Mouse (Mus musculus): ENCODE results near the gene Cops8. TPM values are rescaled to one million over a fixed set of nuclear protein-coding genes. Genes with fewer than 3 reads are reported as not detected.

Gene Cops8
- total and polyA plus RNA-seq, 2 experiments from 2014 or later: 99.8 to 140 TPM

DNA sequence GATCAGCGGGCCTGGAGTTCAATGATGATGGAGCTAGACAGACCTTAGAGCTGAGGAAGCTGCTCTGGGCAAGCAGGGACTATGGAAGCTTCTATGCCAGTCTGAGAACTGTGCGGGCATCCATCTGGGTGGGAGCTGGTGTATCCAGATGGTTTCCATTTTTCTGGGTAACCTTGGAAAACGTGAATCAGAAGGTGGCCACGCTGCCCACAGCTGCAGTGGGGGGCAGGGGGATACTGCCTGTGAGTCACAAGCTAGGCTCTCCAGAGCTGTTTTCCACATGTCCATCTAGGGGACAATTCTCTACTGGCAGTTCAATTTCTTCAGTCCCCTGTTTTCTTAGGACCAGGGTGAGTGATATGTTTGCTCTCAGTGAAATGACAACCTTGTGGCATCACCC is 49.8 kb downstream of the Cops8 start:
- TF ChIP-seq EP300 (IDR thresholded peaks at IDR 0.05; ENCODE audit: low read depth) (no peak), CTCF (IDR thresholded peaks at IDR 0.05; ENCODE audit: low read depth) (no peak)
- DNase-seq (ENCODE audit: low spot score) (no peak), ATAC-seq (ENCODE audit: insufficient read depth, low read depth) (no peak)
- Histone ChIP-seq H3K36me3 (replicated peaks; ENCODE audit: control insufficient read depth, insufficient read depth, low read length) (no peaks in the 10 kb centered on the region), H3K4me3 (ENCODE audit: low read depth, low read length) (no peak overlapping the region), H3K4me2 (ENCODE audit: low read depth, low read length) (no peak overlapping the region), H3K27me3 (ENCODE audit: control insufficient read depth, insufficient read depth, low read length) (no peaks in the 10 kb centered on the region), H3K4me1 (ENCODE audit: control insufficient read depth, insufficient read depth) (peaks cover 8% of the 10 kb centered on the region; the same call in 1 of the 2 replicates), H3K9me3 (replicated peaks; ENCODE audit: control insufficient read depth, low read length) (no peaks in the 10 kb centered on the region), H3K9ac (replicated peaks; ENCODE audit: low read depth, low read length) (no peak overlapping the region), H3K27ac (ENCODE audit: low read depth) (no peak overlapping the region)
- 80% methylated on average over 4 of the region's 4 CpGs for WGBS

DNA sequence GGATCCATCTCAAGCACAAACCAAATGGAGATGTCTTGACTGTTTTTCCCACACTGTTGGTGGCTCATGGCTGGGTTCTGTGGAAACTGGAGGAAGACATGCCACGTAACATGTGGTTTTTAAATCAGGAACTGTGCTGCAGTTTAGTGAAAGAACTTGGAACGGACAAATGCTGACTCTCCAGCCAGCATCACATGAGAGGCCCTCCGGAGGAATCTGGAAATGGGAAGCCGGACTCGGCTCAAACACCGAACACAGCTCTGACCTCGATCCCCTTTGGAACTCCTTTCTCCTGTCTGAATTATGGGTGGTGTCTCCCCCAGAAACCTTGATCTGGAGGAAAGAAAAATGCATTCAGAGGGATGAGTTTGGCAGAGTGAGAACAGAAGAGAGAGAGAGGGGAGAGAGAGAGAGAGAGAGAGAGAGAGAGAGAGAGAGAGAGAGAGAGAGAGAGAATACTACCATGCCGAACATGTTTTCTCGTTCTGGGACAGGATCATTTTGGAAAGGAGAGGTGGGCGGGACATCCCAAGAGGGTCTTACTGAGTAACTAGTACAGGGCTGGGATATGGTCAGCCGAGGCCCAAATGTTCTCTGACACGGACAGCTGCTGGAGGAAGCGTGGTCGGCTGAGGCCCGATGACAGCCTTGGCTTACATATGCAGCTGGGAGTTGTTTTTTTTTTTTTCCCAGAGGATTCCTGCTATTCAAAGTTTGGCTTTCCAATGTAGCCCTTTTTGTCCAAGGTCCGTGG is 53.9 kb downstream of the Cops8 start:
- no peak overlapping the region for H3K9ac ChIP-seq (replicated peaks; ENCODE audit: low read depth, low read length)
- ATAC-seq (ENCODE audit: insufficient read depth, low read depth) (peak; percentile 54), DNase-seq (ENCODE audit: low spot score) (peak; percentile 36)
- no peaks in the 10 kb centered on the region for H3K27me3 ChIP-seq (ENCODE audit: control insufficient read depth, insufficient read depth, low read length)
- no peaks in the 10 kb centered on the region for H3K36me3 ChIP-seq (replicated peaks; ENCODE audit: control insufficient read depth, insufficient read depth, low read length)
- H3K4me2 ChIP-seq (ENCODE audit: low read depth, low read length): no peak overlapping the region
- no peak overlapping the region for H3K4me3 ChIP-seq (ENCODE audit: low read depth, low read length)
- TF ChIP-seq CTCF (IDR thresholded peaks at IDR 0.05; ENCODE audit: low read depth) (no peak), EP300 (IDR thresholded peaks at IDR 0.05; ENCODE audit: low read depth) (no peak)
- H3K27ac ChIP-seq (ENCODE audit: low read depth): peak overlapping the region; percentile 38
- no peaks in the 10 kb centered on the region for H3K9me3 ChIP-seq (replicated peaks; ENCODE audit: control insufficient read depth, low read length)
- H3K4me1 ChIP-seq (ENCODE audit: control insufficient read depth, insufficient read depth): no peaks in the 10 kb centered on the region
- 70% methylated on average over 16 of the region's 16 CpGs for WGBS

DNA sequence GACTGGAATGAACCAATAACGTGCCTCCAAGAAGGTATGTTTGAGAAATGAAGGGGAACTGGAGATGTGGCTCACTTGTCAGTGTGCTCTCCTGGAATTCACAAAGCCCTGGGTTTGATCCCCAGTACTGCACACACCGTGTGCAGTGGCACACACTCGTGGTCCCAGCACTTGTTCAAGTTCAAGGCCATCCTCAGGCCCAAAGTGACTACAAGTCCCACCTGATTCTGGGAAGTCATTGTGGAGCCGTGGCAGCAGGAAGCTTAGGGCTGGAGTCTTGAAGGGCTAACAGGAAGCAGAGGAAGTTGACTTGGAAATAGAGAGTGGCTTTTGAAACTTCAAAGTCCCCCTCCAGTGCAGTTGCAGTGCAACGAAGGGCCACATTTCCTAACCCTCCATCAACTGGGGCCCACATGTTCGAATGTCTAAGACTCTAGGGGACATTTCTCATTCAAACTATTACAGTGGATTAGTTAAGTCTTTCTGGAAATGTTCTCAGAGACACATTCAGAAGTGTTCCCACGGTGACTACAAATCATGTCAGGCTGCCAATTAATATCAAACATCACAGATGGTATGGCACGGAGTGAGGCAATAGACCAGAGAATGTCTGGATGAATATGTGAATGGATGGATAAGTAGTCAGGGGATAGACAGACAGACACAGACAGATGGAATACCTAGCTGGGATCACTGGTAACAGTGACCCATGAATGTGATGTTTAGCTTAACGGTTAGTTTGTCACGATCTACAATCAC is 54.7 kb downstream of the Cops8 start:
- DNase-seq (ENCODE audit: low spot score) (no peak), ATAC-seq (ENCODE audit: insufficient read depth, low read depth) (no peak)
- no peaks in the 10 kb centered on the region for H3K9me3 ChIP-seq (replicated peaks; ENCODE audit: control insufficient read depth, low read length)
- no peak for TF ChIP-seq CTCF (IDR thresholded peaks at IDR 0.05; ENCODE audit: low read depth)
- TF ChIP-seq EP300 (IDR thresholded peaks at IDR 0.05; ENCODE audit: low read depth): no peak
- no peak overlapping the region for H3K9ac ChIP-seq (replicated peaks; ENCODE audit: low read depth, low read length)
- no peaks in the 10 kb centered on the region for H3K4me1 ChIP-seq (ENCODE audit: control insufficient read depth, insufficient read depth)
- H3K27me3 ChIP-seq (ENCODE audit: control insufficient read depth, insufficient read depth, low read length): no peaks in the 10 kb centered on the region
- no peaks in the 10 kb centered on the region for H3K36me3 ChIP-seq (replicated peaks; ENCODE audit: control insufficient read depth, insufficient read depth, low read length)
- 69% methylated on average over 10 of the region's 10 CpGs for WGBS
- H3K27ac ChIP-seq (ENCODE audit: low read depth): peak overlapping the region; percentile 55
- no peak overlapping the region for H3K4me3 ChIP-seq (ENCODE audit: low read depth, low read length)
- no peak overlapping the region for H3K4me2 ChIP-seq (ENCODE audit: low read depth, low read length)

DNA sequence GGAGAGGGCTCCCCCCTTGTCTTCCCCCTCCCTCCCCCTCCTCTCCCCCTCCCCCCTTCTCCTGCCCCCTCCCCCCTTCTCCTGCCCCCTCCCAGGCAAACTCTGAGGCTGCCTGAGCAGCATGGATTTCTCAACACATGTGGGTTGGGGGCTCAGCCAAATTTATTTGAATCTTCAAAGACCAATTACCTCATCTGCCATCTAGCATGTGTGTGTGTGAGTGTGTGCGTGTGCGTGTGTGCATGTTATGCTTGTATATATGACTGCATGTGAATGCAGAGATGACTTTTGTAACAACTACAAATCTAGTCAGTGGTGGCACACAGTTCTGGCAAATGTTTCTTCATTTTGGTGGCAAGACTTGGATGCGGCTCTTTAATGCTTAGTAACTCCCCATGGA is 55.8 kb downstream of the Cops8 start:
- DNase-seq (ENCODE audit: low spot score) (no peak), ATAC-seq (ENCODE audit: insufficient read depth, low read depth) (no peak)
- Histone ChIP-seq H3K27me3 (ENCODE audit: control insufficient read depth, insufficient read depth, low read length) (no peaks in the 10 kb centered on the region), H3K4me3 (ENCODE audit: low read depth, low read length) (no peak overlapping the region), H3K9me3 (replicated peaks; ENCODE audit: control insufficient read depth, low read length) (no peaks in the 10 kb centered on the region), H3K9ac (replicated peaks; ENCODE audit: low read depth, low read length) (no peak overlapping the region), H3K27ac (ENCODE audit: low read depth) (no peak overlapping the region), H3K4me1 (ENCODE audit: control insufficient read depth, insufficient read depth) (no peaks in the 10 kb centered on the region), H3K36me3 (replicated peaks; ENCODE audit: control insufficient read depth, insufficient read depth, low read length) (no peaks in the 10 kb centered on the region), H3K4me2 (ENCODE audit: low read depth, low read length) (no peak overlapping the region)
- no peak for TF ChIP-seq CTCF (IDR thresholded peaks at IDR 0.05; ENCODE audit: low read depth)
- TF ChIP-seq EP300 (IDR thresholded peaks at IDR 0.05; ENCODE audit: low read depth): no peak
- WGBS: 81% methylated on average over 3 of the region's 3 CpGs

DNA sequence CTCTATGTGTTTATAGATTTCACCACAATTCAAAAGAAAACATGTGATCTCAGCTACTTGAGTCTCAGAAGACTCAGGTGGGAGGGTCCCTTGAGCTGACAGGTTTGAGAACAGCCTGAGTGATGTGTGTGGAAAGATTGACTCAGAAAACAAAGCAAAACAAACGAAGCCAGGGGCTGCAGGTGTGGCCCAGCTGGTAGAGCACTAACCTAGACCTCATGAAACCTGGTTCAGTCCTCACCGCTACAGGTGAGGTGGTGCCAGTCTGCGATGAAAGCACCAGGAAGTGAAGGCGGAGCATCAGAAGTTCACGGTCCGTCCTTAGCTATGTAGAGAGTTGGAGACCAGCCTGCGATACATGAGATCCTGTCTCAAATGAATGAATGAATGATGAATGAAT is 57.4 kb downstream of the Cops8 start:
- ATAC-seq (ENCODE audit: insufficient read depth, low read depth): no peak
- DNase-seq (ENCODE audit: low spot score): no peak
- H3K4me3 ChIP-seq (ENCODE audit: low read depth, low read length): no peak overlapping the region
- no peak overlapping the region for H3K27ac ChIP-seq (ENCODE audit: low read depth)
- no peaks in the 10 kb centered on the region for H3K36me3 ChIP-seq (replicated peaks; ENCODE audit: control insufficient read depth, insufficient read depth, low read length)
- no peak overlapping the region for H3K9ac ChIP-seq (replicated peaks; ENCODE audit: low read depth, low read length)
- H3K4me1 ChIP-seq (ENCODE audit: control insufficient read depth, insufficient read depth): no peaks in the 10 kb centered on the region
- H3K9me3 ChIP-seq (replicated peaks; ENCODE audit: control insufficient read depth, low read length): no peaks in the 10 kb centered on the region
- H3K4me2 ChIP-seq (ENCODE audit: low read depth, low read length): no peak overlapping the region
- H3K27me3 ChIP-seq (ENCODE audit: control insufficient read depth, insufficient read depth, low read length): no peaks in the 10 kb centered on the region
- WGBS: 93% methylated on average over 7 of the region's 7 CpGs
- TF ChIP-seq EP300 (IDR thresholded peaks at IDR 0.05; ENCODE audit: low read depth): no peak
- TF ChIP-seq CTCF (IDR thresholded peaks at IDR 0.05; ENCODE audit: low read depth): no peak
